In genomic region chr8:90100509-90100908, GRCm38 (mm10) we compare ENCODE assay signal across 16 mouse cellular contexts.
"Had no signal": no experiment of that assay in that cellular context is flagged by ENCODE, and none has a peak within 500 bp of the region (broad histone marks: within the 10 kb centered on the region; RNA-seq: fewer than 3 reads in every experiment).

No protein-coding gene starts in this region.

- H3K9ac ChIP-seq: limb, embryonic 13.5 days; liver, embryonic 14.5 days; lung, embryonic 14.5 days; midbrain, embryonic 12.5 days; neural tube, embryonic 15.5 days had no signal

- H3K27me3 ChIP-seq: limb, embryonic 13.5 days; megakaryocyte, embryonic 14.5 days; midbrain, embryonic 12.5 days; neural tube, embryonic 15.5 days had no signal

- H3K4me2 ChIP-seq: limb, embryonic 13.5 days; lung, embryonic 14.5 days; midbrain, embryonic 12.5 days; neural tube, embryonic 15.5 days had no signal

- DNase-seq: kidney, postnatal 4 days; left cerebral cortex, postnatal 4 days; lung, embryonic 14.5 days; lung, postnatal 10 days; right cerebral cortex, adult 18-20 months; right cerebral cortex, postnatal 25 days; thymus, postnatal 4 days had no signal

- H3K9me3 ChIP-seq: limb, embryonic 13.5 days; midbrain, embryonic 12.5 days; neural tube, embryonic 15.5 days had no signal

- H3K27ac ChIP-seq: kidney, postnatal 0 days; layer of hippocampus, adult 2 months; limb, embryonic 13.5 days; liver, embryonic 14.5 days; macrophage; midbrain, embryonic 12.5 days; neural tube, embryonic 15.5 days; stomach, postnatal 0 days had no signal

- H3K4me1 ChIP-seq: limb, embryonic 13.5 days; megakaryocyte, embryonic 14.5 days; midbrain, embryonic 12.5 days; neural tube, embryonic 15.5 days had no signal

- H3K36me3 ChIP-seq: limb, embryonic 13.5 days; midbrain, embryonic 12.5 days; neural tube, embryonic 15.5 days had no signal

- H3K4me3 ChIP-seq: layer of hippocampus, adult 2 months; limb, embryonic 13.5 days; megakaryocyte, embryonic 14.5 days; midbrain, embryonic 12.5 days; neural tube, embryonic 15.5 days had no signal
